Mouse (Mus musculus) heart, postnatal 36 days (tissue): ENCODE data around the gene Myt1l. TPM values are rescaled to one million over a fixed set of nuclear protein-coding genes. Genes with fewer than 3 reads are reported as not detected.

ENCODE experiments used
- DNase-seq, 2 experiments: peaks; one replicate each; pipeline ENCODE4 v3.0.0; 2021 to 2022
- intact Hi-C: fragments of 180-260 bp; cut with DNase I; formaldehyde crosslinking; loops from one replicate; pipeline ENCODE4 v1.15.1; 2025
- total RNA-seq, 2 experiments: library from RNA; stranded (reverse); gene quantifications; 2 replicates each; pipeline ENCODE4 v1.2.3; 2021

Gene Myt1l
- total RNA-seq, 2 experiments from 2014 or later = 0.16 TPM; not detected in 1

DNA sequence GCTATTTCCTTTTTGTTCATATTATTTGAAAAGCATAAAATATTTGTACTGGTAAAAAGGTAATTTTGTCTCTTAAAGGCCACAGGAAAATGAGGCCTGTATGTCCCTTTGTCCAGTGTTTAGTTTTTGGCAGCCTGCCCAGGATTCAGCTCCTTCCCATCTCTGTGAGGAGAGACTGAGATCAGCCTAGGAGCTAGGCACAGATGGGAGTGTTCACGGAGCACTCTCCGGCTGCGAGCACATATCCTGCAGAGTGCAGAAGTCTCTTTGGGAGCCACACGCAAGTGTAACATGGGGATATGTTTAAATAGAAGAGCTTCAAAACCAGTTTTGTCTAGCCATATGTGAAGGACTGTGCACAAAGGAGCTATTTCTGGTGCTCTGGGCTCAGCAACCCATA lies 174.4 kb downstream of the Myt1l start:
- DNase-seq = peak; percentile 46 to 59
- intact Hi-C loops = loop anchor here (10.0 kb wide), 1 partner anchor 322 kb away; no protein-coding TSS in a partner anchor

- intact Hi-C loops = loop anchor here (10.0 kb wide), 1 partner anchor 321 kb away; no protein-coding TSS in a partner anchor
- DNase-seq = no peak
These were observed 175.4 kb downstream of the Myt1l start for GRCm38 (mm10) chr12:29703541-29703940.

- intact Hi-C loops = loop anchor here (10.0 kb wide), 1 partner anchor 318 kb away; no protein-coding TSS in a partner anchor
- no peak for DNase-seq
These were observed 178.9 kb downstream of the Myt1l start for GRCm38 (mm10) chr12:29707094-29707493.

DNA sequence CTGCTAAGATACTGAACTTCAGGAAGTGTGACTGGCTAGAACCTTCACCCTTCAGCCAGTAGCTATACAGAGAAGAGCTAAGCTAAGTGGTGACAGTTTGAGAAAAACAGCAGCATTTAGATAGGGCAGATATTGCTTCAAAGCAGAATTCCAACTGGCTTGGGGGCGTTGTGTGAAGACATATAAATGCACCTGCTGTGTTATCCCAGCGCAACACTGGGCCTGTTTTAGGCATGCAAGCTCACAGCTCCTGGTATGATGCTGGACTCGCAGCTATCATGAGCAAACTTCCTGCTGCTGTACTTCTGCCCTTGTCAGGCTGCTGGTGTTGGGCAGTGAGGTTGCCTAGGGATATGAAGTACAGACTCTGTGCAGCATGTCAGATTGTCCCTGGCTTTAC lies 180.0 kb downstream of the Myt1l start:
- intact Hi-C loops = loop anchor here (10.0 kb wide), 1 partner anchor 317 kb away; no protein-coding TSS in a partner anchor

DNA sequence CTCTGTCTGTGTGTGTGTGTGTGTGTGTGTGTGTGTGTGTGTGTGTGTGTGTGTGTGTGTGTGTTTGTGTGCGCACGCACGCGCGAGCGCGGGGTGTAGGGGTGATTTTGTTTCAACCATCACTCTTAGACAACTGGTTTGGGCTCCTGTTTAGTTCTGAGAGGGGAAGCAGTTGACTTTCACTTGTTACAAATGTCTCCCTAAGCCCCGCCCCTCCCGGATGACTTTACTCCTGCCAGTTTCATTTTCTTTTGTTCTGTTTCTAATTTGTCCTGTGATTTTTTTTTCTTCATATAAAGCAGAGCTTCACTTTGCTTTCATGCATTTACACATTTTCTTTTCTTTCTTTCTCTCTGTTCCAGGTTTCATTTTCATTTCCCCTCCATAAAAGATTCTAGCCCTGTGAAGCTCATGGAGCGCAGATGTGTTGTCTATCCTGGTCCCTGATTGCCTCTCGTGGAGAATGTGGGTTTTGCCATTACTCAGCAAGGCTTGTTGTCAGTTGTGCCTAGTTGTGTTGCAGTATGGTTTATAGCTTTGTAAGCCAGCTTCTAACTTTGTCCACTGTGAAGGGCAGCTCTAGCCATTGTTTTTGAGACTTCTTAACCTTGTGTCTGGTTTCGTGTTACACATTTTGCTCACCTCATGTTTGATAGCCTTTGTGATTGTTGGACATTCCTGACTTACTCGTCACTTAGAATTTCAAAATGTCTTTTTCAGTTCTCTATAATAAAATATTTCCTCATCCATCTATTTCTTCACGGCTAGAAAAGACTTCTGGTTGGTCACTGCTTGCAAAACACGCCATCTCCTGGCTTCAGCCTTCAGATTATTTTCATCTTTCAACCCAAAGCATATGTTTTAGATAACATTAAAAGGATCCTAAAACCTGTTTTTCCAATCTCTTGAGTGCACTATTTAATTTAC lies 184.9 kb downstream of the Myt1l start:
- DNase-seq = no peak
- intact Hi-C loops = no loop called here

More for the DNA sequence above, 180.0 kb downstream of the Myt1l start:
- DNase-seq = no peak

GRCm38 (mm10) chr12:29723722-29724338 lies 195.6 kb downstream of the Myt1l start:
- intact Hi-C loops = no loop called here
- DNase-seq = no peak

DNA sequence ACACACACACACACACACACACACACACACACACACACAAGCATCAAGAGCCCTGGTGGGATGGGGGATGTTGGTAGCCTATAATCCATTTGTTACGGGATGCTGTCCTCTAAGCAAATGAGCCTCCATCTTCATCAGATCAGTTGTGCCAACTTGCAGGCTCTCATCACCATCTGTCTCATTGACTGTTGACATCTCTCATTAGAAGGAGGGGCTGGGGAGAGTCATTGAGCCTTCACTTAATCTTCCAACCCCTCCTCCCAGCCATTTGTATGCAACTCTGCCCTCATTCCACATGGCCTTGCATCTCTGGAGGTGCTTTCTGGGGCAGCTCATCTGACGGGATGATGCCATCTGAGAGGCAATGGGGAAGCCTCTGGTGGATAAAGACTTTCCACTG lies 200.1 kb downstream of the Myt1l start:
- no peak for DNase-seq
- intact Hi-C loops = no loop called here

GRCm38 (mm10) chr12:29740346-29741025 lies 212.3 kb downstream of the Myt1l start:
- no peak for DNase-seq
- intact Hi-C loops = no loop called here

DNA sequence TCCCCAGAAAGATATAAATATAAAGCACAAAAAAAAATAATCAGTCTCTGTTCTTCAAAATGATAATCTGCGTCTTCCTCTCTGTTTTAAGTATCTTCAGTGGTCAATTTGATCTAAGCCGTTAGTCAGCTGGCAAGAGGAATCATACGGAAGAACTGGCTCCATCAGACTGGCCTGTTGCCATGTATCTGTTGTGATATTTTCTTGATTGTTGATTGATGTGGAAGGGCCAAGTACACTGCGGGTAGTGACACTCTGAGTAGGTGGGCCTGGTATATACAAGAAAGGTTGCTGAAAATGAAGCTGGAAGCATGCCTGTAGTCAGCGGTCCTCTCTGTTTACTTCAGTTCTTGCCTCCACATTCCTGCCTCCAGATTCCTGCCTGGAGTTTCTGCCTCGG lies 213.0 kb downstream of the Myt1l start:
- intact Hi-C loops = no loop called here
- no peak for DNase-seq

GRCm38 (mm10) chr12:29750604-29751128 lies 222.5 kb downstream of the Myt1l start:
- intact Hi-C loops = no loop called here
- no peak for DNase-seq

DNA sequence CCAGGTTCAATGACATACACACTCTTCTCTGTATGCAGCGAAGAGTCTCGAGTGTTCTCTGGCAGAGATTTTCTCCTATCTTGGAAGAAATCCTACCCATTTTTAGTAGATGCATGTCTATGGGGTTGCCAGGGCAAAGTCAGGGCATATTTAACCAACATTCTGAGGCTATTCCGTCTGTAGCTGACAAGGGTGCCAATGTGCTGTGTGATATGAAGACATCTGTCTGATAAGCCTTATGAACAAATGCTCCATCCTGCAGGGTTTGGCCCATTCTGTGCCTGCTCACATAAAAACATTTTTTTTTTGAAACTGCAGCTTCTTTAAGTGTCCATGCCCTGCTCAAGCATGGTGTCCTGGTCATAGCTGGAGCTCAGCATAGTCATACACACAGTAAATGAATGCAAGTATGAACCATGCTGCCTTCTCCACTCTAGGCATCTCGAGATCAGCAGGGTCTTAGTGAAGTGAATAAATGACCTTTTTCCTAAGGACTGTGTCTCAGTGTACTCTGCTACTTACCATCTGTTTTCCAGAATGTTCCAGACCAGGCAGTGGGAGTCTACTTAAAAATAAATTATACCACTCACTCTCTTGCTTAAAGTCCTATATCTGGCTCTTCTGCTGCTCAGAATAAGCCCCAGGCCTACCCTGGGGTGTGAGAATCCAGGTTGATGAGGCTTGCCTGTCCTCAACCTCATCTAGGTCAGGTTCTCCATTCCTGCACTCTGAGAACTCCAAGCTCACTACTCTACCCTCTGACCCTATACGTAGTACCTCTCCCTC lies 227.1 kb downstream of the Myt1l start:
- no peak for DNase-seq
- intact Hi-C loops = no loop called here

DNA sequence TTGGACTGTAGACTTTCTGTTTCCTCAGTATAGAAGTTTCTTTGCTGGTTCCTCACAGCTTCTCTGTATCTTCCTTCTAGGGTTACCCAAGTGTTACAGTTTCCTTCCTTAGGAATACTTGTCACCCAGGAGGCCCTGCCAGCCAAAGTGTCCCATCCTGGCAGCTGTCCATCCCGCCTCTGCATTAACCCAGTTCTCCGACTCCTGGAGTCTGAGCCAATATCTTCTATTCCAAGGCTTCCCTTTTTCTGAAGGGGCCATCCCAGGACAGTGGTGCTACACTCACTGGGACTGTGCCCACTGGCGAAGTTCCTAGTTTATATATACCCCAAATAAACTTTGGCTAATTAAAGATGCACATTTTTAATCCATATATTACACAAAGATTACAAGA lies 227.7 kb downstream of the Myt1l start:
- intact Hi-C loops = no loop called here
- DNase-seq = no peak

- DNase-seq = no peak
- intact Hi-C loops = no loop called here
These were observed 232.4 kb downstream of the Myt1l start for GRCm38 (mm10) chr12:29760611-29761010.

- intact Hi-C loops = no loop called here
- DNase-seq = no peak
These were observed 238.0 kb downstream of the Myt1l start for GRCm38 (mm10) chr12:29766158-29766557.

- intact Hi-C loops = no loop called here
These were observed 243.6 kb downstream of the Myt1l start for GRCm38 (mm10) chr12:29771791-29772190.

GRCm38 (mm10) chr12:29772401-29772800 lies 244.2 kb downstream of the Myt1l start:
- no peak for DNase-seq
- intact Hi-C loops = no loop called here

More at GRCm38 (mm10) chr12:29771791-29772190, 243.6 kb downstream of the Myt1l start:
- DNase-seq = no peak

- no peak for DNase-seq
- intact Hi-C loops = no loop called here
These were observed 250.7 kb downstream of the Myt1l start for GRCm38 (mm10) chr12:29778901-29779300.

DNA sequence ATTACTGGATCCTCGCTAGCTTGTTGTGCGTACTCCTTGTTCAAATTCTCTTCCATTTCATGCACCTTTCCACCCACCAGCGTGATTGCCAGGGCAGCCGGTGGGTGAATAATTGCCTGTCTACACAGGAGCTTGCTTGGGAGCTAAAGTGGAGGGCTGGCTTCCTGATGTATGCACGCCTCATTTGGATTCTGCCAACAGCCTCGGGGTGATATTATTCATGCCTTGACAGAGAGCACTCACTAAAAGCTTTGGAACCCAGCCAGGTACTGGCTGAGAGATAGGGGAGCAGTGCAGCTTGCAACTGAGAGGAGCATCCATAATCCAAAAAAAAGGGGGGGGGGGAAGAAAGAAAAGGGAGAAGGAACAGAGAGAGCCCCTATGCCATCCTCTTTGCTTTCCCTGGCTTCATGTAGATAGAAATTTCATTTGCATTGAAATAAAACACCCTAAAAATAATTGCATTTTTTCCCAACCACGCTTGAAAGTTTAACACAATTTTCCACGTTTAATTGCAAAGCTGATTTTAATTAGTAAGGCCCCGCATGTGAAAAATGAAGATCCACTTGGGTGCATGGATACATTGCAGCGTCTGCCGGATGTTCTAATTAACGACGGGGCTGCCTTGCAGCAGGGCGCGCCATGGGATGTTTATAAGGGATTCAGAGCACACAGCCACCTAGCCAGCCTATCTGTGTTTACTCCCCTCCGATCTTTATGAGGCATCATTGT lies 261.3 kb downstream of the Myt1l start:
- DNase-seq = no peak
- intact Hi-C loops = no loop called here

- intact Hi-C loops = no loop called here
- DNase-seq = no peak
These were observed 261.8 kb downstream of the Myt1l start for GRCm38 (mm10) chr12:29790051-29790386.
